Mouse (Mus musculus) cortical plate, adult 2 months (tissue): ENCODE data around the gene Tmc8.

ENCODE experiments used
- CTCF ChIP-seq: fragments of 200-500 bp; IDR thresholded peaks from 2 replicates; pipeline ENCODE4 v1.5.1; 2011; ENCODE audit warnings: mild to moderate bottlenecking, control low read depth, low read length; ENCODE audit not compliant: insufficient read depth; ENCODE audit errors: extremely low read depth
- POLR2A ChIP-seq: fragments of 200-500 bp; IDR thresholded peaks from 2 replicates; pipeline ENCODE4 v1.6.1; 2011; ENCODE audit warnings: mild to moderate bottlenecking, low read length, control low read depth; ENCODE audit not compliant: insufficient read depth; ENCODE audit errors: extremely low read depth

DNA sequence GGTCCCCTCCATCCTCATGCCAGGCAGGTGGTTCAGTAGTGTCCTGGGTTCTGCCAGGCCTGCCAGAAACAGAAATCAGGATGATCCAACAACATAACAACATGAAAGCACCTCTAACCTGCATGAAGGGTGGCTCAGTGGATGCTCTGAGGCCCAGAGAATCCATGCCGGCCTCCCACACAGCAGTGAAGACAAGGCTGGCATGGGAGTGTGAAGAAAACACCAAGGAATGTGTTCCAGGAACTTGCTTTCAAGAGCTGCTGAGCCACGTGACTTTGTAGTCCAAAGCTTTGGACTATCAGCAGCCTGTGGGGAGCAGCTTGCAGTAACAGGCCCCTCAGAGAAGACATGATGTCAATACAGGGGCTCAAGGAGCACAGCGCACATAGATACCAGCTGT is 15.6 kb upstream of the Tmc8 start:
- TF ChIP-seq CTCF (no peak), POLR2A (no peak)
